Mouse (Mus musculus): ENCODE measurements around the gene Rpl36al.
"Not testable (repeated sequence)": the region's sequence is repeated elsewhere in the genome, so short reads cannot be mapped to it uniquely, and the experiment has no call there.

GRCm38 (mm10) chr12:69166861-69167581, 16.9 kb downstream of the Rpl36al start:
- TF ChIP-seq CTCF, EP300 (IDR thresholded peaks at IDR 0.05): not testable (repeated sequence)

Measured in lung, postnatal 0 days (tissue).